Mouse (Mus musculus) lung, postnatal 0 days (tissue): ENCODE results near the gene Stac2. TPM values are rescaled to one million over a fixed set of nuclear protein-coding genes. Genes with fewer than 3 reads are reported as not detected.
A peak's percentile ranks its signal among the peaks of the same experiment; 100 is the strongest.

Experiments
- ATAC-seq: fragments of 200-750 bp; cut with Nextera tagmentation; 2 replicates; pipeline ENCODE4 v1.8.0; 2017; ENCODE audit warnings: moderate library complexity
- DNase-seq: peaks from one replicate; pipeline ENCODE4 v3.0.0-alpha.2; 2016; ENCODE audit warnings: low spot score
- H3K27ac ChIP-seq: fragments of 300-500 bp; sonication (generic); 2 replicates; pipeline ENCODE4 v1.5.1; 2014; ENCODE audit warnings: antibody characterized with exemption, mild to moderate bottlenecking, low read length, mixed read lengths
- H3K27me3 ChIP-seq: fragments of 300-500 bp; sonication (generic); replicated peaks from 2 replicates; pipeline ENCODE4 v1.6.1; 2014; ENCODE audit warnings: low read length, mixed read lengths; ENCODE audit not compliant: insufficient read depth
- H3K36me3 ChIP-seq: fragments of 300-500 bp; sonication (generic); 2 replicates; pipeline ENCODE4 v1.6.1; 2014; ENCODE audit warnings: low read length, mixed read lengths; ENCODE audit not compliant: insufficient read depth
- H3K4me1 ChIP-seq: fragments of 300-500 bp; sonication (generic); 2 replicates; pipeline ENCODE4 v1.6.1; 2014; ENCODE audit warnings: antibody characterized with exemption, low read depth, low read length, mixed read lengths; ENCODE audit not compliant: insufficient read depth
- H3K4me2 ChIP-seq: fragments of 300-500 bp; sonication (generic); replicated peaks from 2 replicates; pipeline ENCODE4 v1.6.1; 2014; ENCODE audit warnings: low read depth, mild to moderate bottlenecking, low read length, moderate library complexity, mixed read lengths
- H3K4me3 ChIP-seq: fragments of 300-500 bp; sonication (generic); 2 replicates; pipeline ENCODE4 v1.5.1; 2014; ENCODE audit warnings: low read depth, low read length
- H3K9ac ChIP-seq: fragments of 300-500 bp; sonication (generic); replicated peaks from 2 replicates; pipeline ENCODE4 v1.6.1; 2014; ENCODE audit warnings: low read depth, mild to moderate bottlenecking
- H3K9me3 ChIP-seq: fragments of 300-500 bp; sonication (generic); 2 replicates; pipeline ENCODE4 v1.6.1; 2016; ENCODE audit warnings: low read length, mixed read lengths
- CTCF ChIP-seq: IDR thresholded peaks from 2 replicates; pipeline ENCODE4 v1.5.1; 2016; ENCODE audit warnings: antibody characterized with exemption, mild to moderate bottlenecking
- EP300 ChIP-seq: IDR thresholded peaks from 2 replicates; pipeline ENCODE4 v1.6.1; 2016; ENCODE audit warnings: antibody characterized with exemption, mild to moderate bottlenecking, control low read depth
- WGBS: fragments of 180-500 bp; shearing (Covaris S2); extraction: QIAGEN DNeasy Blood & Tissue Kit; methylation state at CpG from one replicate; pipeline ENCODE4 v1.1.7; 2014; 5-methylcytosine and 5-hydroxymethylcytosine counted together
- polyA plus RNA-seq: library from polyadenylated mRNA; unstranded; fragments of >200 nt; fragmentation: Nextera tagmentation; extraction: Ambion mirVana; gene quantifications from 2 replicates; pipeline ENCODE4 v1.2.1, GENCODE M21; 2015

The Stac2 gene
- polyA plus RNA-seq, 1 experiment from 2014 or later = 0.10 TPM

DNA sequence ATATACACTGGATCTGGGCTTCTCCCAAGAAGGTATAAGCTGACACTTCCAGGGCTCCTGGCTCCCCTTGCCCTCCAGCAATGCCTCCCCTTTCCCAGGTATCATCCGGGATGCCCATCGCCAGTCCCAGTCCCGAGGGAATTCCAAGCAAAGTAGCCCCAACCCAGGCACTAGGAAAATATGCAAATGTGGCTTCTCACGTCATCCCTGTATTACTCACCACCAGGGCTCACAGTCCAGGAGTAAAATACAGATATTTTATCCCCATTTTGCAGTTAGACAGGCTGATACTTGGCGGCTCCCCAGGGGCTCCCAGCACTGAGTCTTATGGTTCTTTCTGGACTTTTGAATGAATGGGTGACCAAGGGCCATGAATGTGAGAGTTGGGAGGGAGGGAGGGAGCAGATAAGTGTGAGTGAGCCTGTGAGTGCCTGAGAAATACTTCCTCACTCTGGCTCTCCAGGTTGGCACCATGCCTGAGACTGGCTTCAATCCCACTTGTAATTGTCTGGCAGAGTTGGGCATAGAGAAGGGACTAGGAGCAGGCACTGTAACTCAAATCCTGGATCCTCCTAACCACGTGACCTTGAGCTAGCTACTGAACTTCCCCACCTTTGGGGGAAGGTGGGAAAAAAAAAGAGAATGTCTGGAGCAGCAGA is 8.8 kb upstream of the Stac2 start:
- TF ChIP-seq EP300 = no peak
- no peak for TF ChIP-seq CTCF
- ATAC-seq (no peak), DNase-seq (peak; percentile 63)
- H3K9ac ChIP-seq = no peak overlapping the region
- no peak overlapping the region for H3K27ac ChIP-seq
- no peak overlapping the region for H3K4me2 ChIP-seq
- 42% methylated on average over 6 of the region's 6 CpGs for WGBS
- H3K4me1 ChIP-seq = no peaks in the 10 kb centered on the region
- 0 out of 2 replicates have a peak, but pooled peaks cover 5% of the 10 kb centered on the region for H3K27me3 ChIP-seq
- no peaks in the 10 kb centered on the region for H3K9me3 ChIP-seq
- H3K4me3 ChIP-seq = no peak overlapping the region
- H3K36me3 ChIP-seq = no peaks in the 10 kb centered on the region

DNA sequence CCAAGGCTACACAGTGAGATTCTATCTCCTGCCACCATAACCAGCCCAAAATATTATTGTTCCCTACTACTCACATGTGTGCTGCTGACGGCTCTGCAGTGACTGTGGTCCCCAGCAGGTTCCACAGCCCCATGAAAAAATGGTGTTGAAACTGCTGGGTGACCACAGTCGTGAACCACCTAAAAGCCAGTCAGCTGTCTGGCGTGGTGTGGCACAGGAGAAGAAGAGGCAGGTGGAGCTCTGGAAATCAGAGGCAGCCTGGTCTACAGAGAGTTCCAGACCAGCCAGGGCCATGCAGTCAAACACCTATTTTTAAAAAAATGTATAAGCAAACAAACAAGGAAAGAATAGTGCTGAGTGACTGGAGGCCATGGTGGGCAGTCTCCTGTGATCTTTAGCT is 8.2 kb upstream of the Stac2 start:
- no peak for TF ChIP-seq CTCF
- no peak for TF ChIP-seq EP300
- 0 out of 2 replicates have a peak, but pooled peaks cover 5% of the 10 kb centered on the region for H3K27me3 ChIP-seq
- no peak overlapping the region for H3K4me2 ChIP-seq
- H3K4me1 ChIP-seq = no peaks in the 10 kb centered on the region
- no peak for DNase-seq
- H3K9ac ChIP-seq = no peak overlapping the region
- H3K36me3 ChIP-seq = no peaks in the 10 kb centered on the region
- WGBS = 61% methylated on average over 3 of the region's 3 CpGs
- no peak overlapping the region for H3K4me3 ChIP-seq
- no peaks in the 10 kb centered on the region for H3K9me3 ChIP-seq
- no peak for ATAC-seq
- H3K27ac ChIP-seq = no peak overlapping the region

GRCm38 (mm10) chr11:98060104-98060692 is 6.9 kb upstream of the Stac2 start:
- ATAC-seq (no peak), DNase-seq (no peak)
- H3K4me1 ChIP-seq = no peaks in the 10 kb centered on the region
- no peaks in the 10 kb centered on the region for H3K9me3 ChIP-seq
- TF ChIP-seq CTCF = no peak
- no peak for TF ChIP-seq EP300
- no peaks in the 10 kb centered on the region for H3K36me3 ChIP-seq
- 0 out of 2 replicates have a peak, but pooled peaks cover 8% of the 10 kb centered on the region for H3K27me3 ChIP-seq
- no peak overlapping the region for H3K4me2 ChIP-seq
- H3K9ac ChIP-seq = no peak overlapping the region
- H3K4me3 ChIP-seq = no peak overlapping the region
- H3K27ac ChIP-seq = no peak overlapping the region
- WGBS = 65% methylated on average over 5 of the region's 5 CpGs

DNA sequence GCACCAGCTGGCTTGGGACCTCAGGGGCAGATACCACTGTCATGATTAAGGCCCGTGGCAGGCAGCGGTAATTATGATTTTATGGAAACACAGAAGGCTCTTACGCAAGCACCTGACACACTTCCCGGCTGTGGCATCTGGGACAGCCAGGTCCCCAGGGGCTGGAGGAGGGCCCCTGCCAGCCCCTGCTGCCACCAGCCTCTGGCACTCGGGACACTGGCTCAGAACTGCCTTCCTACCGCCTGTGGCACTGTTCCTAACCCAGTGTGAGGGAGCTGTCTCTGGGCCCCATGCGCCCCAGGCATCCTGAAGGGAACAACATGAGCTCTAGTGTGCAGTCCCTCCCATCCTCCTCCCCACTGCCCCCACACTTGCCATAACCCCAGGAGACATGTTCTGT is 6.4 kb upstream of the Stac2 start:
- no peak overlapping the region for H3K27ac ChIP-seq
- WGBS = 60% methylated on average over 7 of the region's 7 CpGs
- no peaks in the 10 kb centered on the region for H3K4me1 ChIP-seq
- no peak for ATAC-seq
- H3K9me3 ChIP-seq = no peaks in the 10 kb centered on the region
- no peak overlapping the region for H3K4me3 ChIP-seq
- DNase-seq = no peak
- H3K4me2 ChIP-seq = no peak overlapping the region
- no peak overlapping the region for H3K9ac ChIP-seq
- no peaks in the 10 kb centered on the region for H3K36me3 ChIP-seq
- TF ChIP-seq EP300 (no peak), CTCF (no peak)
- H3K27me3 ChIP-seq = 0 out of 2 replicates have a peak, but pooled peaks cover 9% of the 10 kb centered on the region

- no peak overlapping the region for H3K9ac ChIP-seq
- peaks cover 13% of the 10 kb centered on the region; the same call in 1 of the 2 replicates for H3K27me3 ChIP-seq
- TF ChIP-seq EP300 (no peak), CTCF (no peak)
- H3K9me3 ChIP-seq = no peaks in the 10 kb centered on the region
- 82% methylated on average over 5 of the region's 5 CpGs for WGBS
- no peaks in the 10 kb centered on the region for H3K36me3 ChIP-seq
- no peak overlapping the region for H3K27ac ChIP-seq
- peaks cover 2% of the 10 kb centered on the region; the same call in 1 of the 2 replicates for H3K4me1 ChIP-seq
- DNase-seq (no peak), ATAC-seq (peak; percentile 31; the same call in 1 of the 2 replicates)
- H3K4me2 ChIP-seq = no peak overlapping the region
- no peak overlapping the region for H3K4me3 ChIP-seq
Measured at GRCm38 (mm10) chr11:98057998-98058397, 4.7 kb upstream of the Stac2 start.

- no peak overlapping the region for H3K9ac ChIP-seq
- WGBS = 22% methylated on average over 9 of the region's 9 CpGs
- DNase-seq = no peak
- no peak for TF ChIP-seq CTCF
- no peak for TF ChIP-seq EP300
- H3K36me3 ChIP-seq = no peaks in the 10 kb centered on the region
- no peak overlapping the region for H3K4me3 ChIP-seq
- peaks cover 6% of the 10 kb centered on the region; the same call in 1 of the 2 replicates for H3K4me1 ChIP-seq
- ATAC-seq = no peak
- no peak overlapping the region for H3K4me2 ChIP-seq
- no peaks in the 10 kb centered on the region for H3K9me3 ChIP-seq
- no peak overlapping the region for H3K27ac ChIP-seq
- H3K27me3 ChIP-seq = peaks cover 18% of the 10 kb centered on the region; the same call in 1 of the 2 replicates
Measured at GRCm38 (mm10) chr11:98057466-98057865, 4.2 kb upstream of the Stac2 start.
